Mouse (Mus musculus): ENCODE measurements around the gene Smap2.

The Smap2 gene

GRCm38 (mm10) chr4:120986446-120986845 is 30.6 kb downstream of the Smap2 start:
- DNase-seq (ENCODE audit: extremely low spot score, low read depth, low spot score), result peak; percentile 5

GRCm38 (mm10) chr4:120978221-120978620 is 38.8 kb downstream of the Smap2 start:
- no peak for DNase-seq (ENCODE audit: extremely low spot score, low read depth, low spot score)

- DNase-seq (ENCODE audit: extremely low spot score, low read depth, low spot score), result no peak
These were observed 41.7 kb downstream of the Smap2 start for GRCm38 (mm10) chr4:120975428-120975734.

- no peak for DNase-seq (ENCODE audit: extremely low spot score, low read depth, low spot score)
These were observed 42.2 kb downstream of the Smap2 start for GRCm38 (mm10) chr4:120974711-120975427.

- DNase-seq (ENCODE audit: extremely low spot score, low read depth, low spot score), result no peak
These were observed 45.2 kb downstream of the Smap2 start for GRCm38 (mm10) chr4:120971842-120972241.

- no peak for DNase-seq (ENCODE audit: extremely low spot score, low read depth, low spot score)
These were observed 47.5 kb downstream of the Smap2 start for GRCm38 (mm10) chr4:120969382-120970146.

GRCm38 (mm10) chr4:120968486-120968885 is 48.6 kb downstream of the Smap2 start:
- DNase-seq (ENCODE audit: extremely low spot score, low read depth, low spot score), result no peak

- DNase-seq (ENCODE audit: extremely low spot score, low read depth, low spot score), result no peak
These were observed 61.5 kb downstream of the Smap2 start for GRCm38 (mm10) chr4:120955586-120955985.

GRCm38 (mm10) chr4:120953667-120954066 is 63.4 kb downstream of the Smap2 start:
- DNase-seq (ENCODE audit: extremely low spot score, low read depth, low spot score), result no peak

- no peak for DNase-seq (ENCODE audit: extremely low spot score, low read depth, low spot score)
These were observed 64.0 kb downstream of the Smap2 start for GRCm38 (mm10) chr4:120953038-120953437.

GRCm38 (mm10) chr4:120952163-120952562 is 64.9 kb downstream of the Smap2 start:
- no peak for DNase-seq (ENCODE audit: extremely low spot score, low read depth, low spot score)

- no peak for DNase-seq (ENCODE audit: extremely low spot score, low read depth, low spot score)
These were observed 65.5 kb downstream of the Smap2 start, which contains the start of gene Zfp69 for GRCm38 (mm10) chr4:120951428-120951973. Gene Zfp69, minus strand, starts transcription at chr4:120951699.

GRCm38 (mm10) chr4:120950763-120951427 is 66.2 kb downstream of the Smap2 start:
- no peak for DNase-seq (ENCODE audit: extremely low spot score, low read depth, low spot score)

- no peak for DNase-seq (ENCODE audit: extremely low spot score, low read depth, low spot score)
These were observed 68.1 kb downstream of the Smap2 start for GRCm38 (mm10) chr4:120948938-120949337.

GRCm38 (mm10) chr4:120935006-120935405 is 82.0 kb downstream of the Smap2 start:
- DNase-seq (ENCODE audit: extremely low spot score, low read depth, low spot score), result no peak

GRCm38 (mm10) chr4:120930736-120931135 is 86.3 kb downstream of the Smap2 start:
- DNase-seq (ENCODE audit: extremely low spot score, low read depth, low spot score), result no peak

GRCm38 (mm10) chr4:120928686-120929085 is 88.4 kb downstream of the Smap2 start:
- DNase-seq (ENCODE audit: extremely low spot score, low read depth, low spot score), result no peak

- DNase-seq (ENCODE audit: extremely low spot score, low read depth, low spot score), result no peak
These were observed 91.7 kb downstream of the Smap2 start for GRCm38 (mm10) chr4:120925386-120925785.

GRCm38 (mm10) chr4:120924554-120925299 is 92.3 kb downstream of the Smap2 start, which contains the start of gene Exo5:
Gene Exo5, minus strand, starts transcription at chr4:120925017.
- peak; percentile 62 for DNase-seq (ENCODE audit: extremely low spot score, low read depth, low spot score)

- no peak for DNase-seq (ENCODE audit: extremely low spot score, low read depth, low spot score)
These were observed 95.6 kb downstream of the Smap2 start for GRCm38 (mm10) chr4:120921461-120921860.
